Mouse (Mus musculus): ENCODE results near the gene 2210011C24Rik. TPM values are rescaled to one million over a fixed set of nuclear protein-coding genes. Genes with fewer than 3 reads are reported as not detected.
"Not testable (repeated sequence)": the region's sequence is repeated elsewhere in the genome, so short reads cannot be mapped to it uniquely, and the experiment has no call there.

The 2210011C24Rik gene
- total RNA-seq, 2 experiments from 2014 or later: 0.51 TPM; not detected in 1

DNA sequence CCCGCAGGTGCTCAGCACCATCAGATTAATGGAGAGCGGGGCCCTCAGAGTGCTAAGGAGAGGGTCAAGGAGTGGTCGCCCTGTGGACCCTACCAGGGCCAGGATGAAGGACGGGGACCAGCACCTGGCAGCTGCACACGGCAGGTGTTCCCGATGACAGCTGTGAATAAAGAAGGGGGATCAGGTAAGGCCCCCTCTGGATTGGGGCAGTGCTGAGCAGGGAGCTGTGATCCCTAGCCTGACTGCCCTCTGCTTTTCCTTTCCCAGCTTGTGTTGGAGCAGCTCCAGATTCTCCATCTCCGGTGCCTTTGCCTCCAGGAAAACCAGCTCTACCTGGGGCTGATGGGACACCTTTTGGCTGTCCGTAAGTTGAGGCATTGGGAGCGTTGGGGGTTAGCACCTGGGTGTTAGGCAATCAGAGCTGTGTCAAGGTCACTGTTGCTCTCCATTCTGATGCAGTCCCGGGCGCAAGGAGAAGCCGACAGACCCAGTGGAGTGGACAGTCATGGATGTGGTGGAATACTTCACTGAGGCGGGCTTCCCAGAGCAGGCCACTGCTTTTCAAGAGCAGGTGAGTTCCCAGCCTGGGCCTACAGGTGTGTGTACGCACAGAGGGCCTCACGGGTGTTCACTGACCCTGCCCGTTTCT is 12.8 kb downstream of the 2210011C24Rik start:
- no peak for DNase-seq (ENCODE audit: extremely low spot score in 1 of 2, low spot score in 2 of 2)
- intact Hi-C loops (cut with DNase I): no loop called here

DNA sequence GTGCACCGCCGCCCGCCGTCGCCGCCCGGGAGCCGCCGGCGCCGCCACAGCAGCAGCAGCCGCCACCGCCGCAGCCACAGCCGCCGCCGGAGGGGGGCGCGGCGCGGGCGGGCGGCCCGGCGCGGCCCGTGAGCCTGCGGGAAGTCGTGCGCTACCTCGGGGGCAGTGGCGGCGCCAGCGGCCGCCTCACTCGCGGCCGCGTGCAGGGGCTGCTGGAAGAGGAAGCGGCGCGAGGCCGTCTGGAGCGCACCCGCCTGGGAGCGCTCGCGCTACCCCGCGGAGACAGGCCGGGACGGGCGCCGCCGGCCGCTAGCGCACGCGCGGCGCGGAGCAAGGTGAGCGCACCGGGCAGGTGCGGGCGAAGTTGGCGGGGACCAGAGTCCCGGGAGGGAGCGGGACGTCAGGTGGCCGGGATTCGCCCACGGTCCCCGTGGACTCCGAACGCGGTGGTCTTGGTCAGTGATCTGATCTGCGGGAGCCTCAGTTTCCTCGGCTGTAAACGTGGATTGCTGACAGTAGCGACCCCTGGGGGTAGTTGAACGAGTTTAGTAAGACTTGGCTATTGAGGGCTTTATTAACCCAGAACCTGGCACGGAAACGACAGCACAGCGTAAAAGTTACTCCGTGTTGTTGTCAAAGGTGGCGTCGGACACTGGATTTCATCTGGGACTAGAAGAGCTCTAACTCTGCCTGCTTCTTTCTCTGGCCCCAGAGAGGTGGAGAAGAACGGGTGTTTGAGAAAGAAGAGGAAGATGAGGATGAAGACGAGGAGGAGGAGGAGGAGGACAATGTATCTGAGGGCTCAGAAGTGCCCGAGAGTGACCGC is 13.5 kb downstream of the 2210011C24Rik start:
- intact Hi-C loops (cut with DNase I): no loop called here

DNA sequence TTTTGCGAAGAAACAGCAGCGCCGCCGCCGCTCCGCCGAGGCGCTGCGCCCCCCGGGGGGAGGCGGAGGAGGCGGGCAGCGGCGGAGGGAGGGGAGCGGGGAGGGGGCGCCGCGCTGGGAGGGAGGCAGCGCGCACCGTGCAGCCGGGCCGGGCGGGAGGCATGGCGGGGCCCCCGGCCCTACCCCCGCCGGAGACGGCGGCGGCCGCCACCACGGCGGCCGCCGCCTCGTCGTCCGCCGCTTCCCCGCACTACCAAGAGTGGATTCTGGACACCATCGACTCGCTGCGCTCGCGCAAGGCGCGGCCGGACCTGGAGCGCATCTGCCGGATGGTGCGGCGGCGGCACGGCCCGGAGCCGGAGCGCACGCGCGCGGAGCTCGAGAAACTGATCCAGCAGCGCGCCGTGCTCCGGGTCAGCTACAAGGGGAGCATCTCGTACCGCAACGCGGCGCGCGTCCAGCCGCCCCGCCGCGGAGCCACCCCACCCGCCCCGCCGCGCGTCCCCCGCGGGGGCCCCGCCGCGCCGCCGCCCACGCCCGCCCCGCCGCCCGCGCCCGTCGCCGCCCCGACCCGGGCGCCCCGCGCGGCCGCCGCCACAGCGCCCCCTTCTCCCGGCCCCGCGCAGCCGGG is 14.3 kb downstream of the 2210011C24Rik start, which contains the start of gene Samd1:
TSS of gene Samd1 (plus strand) at position 162 of the 631 bp plus-strand sequence.
- peak in 1 of 2 experiments; percentile 78 for DNase-seq (ENCODE audit: extremely low spot score in 1 of 2, low spot score in 2 of 2)
- intact Hi-C loops (cut with DNase I): no loop called here

More for the DNA sequence above, 13.5 kb downstream of the 2210011C24Rik start:
- DNase-seq (ENCODE audit: extremely low spot score in 1 of 2, low spot score in 2 of 2): peak in 1 of 2 experiments; percentile 74

DNA sequence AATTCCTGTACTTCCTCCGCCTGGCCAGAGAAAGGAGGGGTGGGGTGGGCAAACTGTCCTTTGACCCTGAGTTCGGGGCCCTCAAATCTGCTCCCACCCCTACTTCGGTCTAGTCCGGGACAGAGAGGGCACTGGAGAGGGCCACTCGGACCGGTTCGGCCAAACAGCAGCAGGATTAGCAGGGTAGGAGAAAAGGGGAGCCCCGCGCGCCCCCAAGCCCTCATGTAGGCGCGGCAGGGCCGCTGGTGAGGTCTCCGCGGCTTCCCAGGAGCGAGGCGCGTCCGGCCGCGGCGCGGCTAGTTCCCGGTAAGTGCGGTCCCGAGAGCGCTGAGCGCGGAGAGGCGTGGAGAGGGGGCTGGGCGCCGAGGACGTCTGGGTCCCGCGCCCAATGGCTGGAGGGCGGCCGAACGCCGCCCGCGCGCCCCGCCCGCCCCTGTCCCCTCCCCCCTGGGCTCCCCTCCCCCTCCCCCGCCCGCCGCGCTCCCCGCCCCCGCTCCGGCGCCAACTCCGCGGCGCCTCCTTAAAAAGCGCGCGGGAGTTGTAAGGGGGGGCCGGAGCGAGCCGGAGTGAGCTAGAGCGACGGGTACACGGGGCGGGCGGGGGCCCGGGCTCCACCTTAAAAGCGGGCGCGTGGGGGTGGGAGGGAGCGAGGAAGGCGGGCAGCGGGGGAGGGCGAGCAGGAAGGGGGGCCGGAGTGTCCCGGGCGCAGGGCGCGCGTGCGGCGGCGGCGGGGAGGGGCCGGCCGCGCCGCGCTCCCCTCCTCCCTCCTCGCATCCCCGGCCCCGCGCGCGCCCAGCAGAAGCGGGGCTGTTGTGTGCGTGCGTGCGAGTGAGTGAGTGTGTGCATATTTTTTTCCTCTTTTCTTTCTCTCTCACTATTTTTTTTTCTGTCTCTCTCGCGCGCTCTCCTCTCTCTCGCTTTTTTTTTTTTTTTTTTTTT is 15.1 kb downstream of the 2210011C24Rik start:
- peak; percentile 66 to 95 for DNase-seq (ENCODE audit: extremely low spot score in 1 of 2, low spot score in 2 of 2)
- intact Hi-C loops (cut with DNase I): no loop called here

DNA sequence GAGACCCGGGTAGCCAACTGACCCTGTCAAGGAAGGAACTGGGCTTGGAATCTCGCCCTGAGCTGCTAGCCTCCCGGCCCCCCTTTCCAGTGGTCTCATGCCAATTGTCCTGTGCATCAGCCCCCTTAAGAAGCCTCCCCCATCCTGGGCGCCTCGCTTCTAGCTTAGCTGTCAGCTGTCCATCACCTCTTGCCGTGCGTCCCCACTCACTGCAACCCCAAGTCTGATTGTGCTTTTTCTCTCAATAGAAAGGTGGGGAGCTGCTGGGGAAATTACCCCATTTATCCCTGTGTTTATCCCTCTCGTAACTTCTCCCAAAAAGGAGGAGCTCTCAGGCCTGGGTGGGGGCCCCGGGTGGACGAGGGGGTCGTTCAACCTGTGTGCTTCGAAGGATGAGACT is 16.0 kb downstream of the 2210011C24Rik start:
- DNase-seq (ENCODE audit: extremely low spot score in 1 of 2, low spot score in 2 of 2): peak in 1 of 2 experiments; percentile 42
- intact Hi-C loops (cut with DNase I): no loop called here

DNA sequence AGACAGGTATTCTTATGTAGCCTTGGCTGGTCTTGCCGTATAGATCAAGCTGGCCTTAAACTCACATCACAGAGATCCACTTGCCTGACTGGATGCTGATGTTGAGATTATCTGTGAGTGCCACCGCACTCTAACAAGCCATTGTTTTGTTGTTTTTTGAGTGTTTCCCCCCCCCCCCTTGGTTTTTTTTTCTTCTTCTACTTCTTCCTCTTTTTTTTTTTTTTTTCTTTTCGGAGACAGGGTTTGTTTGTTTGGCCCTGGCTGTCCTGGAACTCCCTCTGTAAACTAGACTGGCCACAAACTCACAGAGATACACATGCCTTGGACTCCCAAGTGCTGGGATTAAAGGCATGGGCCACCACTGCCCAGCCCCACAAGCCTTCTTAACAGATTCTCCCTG is 17.9 kb downstream of the 2210011C24Rik start:
- intact Hi-C loops (cut with DNase I): no loop called here
- no peak for DNase-seq (ENCODE audit: extremely low spot score in 1 of 2, low spot score in 2 of 2)

DNA sequence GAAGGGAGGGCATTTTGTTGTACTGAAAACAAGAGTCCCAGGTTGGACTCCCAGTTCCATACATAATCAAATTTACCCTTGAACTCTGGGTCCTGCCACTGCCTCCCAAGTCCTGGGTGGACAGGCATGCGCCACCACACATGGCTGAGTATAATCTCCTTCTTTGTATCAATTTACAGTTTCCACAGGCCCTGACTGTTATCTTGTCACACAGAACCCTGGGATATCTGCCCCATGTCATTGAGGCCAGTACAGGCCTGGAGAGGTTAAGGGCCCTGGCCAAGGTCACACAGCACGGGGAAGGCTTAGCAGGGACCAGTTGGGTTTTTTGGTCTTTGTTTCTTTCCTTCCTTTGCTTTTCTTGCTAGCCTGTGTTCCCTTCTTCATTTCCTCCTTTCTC is 19.5 kb downstream of the 2210011C24Rik start:
- DNase-seq (ENCODE audit: extremely low spot score in 1 of 2, low spot score in 2 of 2): no peak
- intact Hi-C loops (cut with DNase I): no loop called here

DNA sequence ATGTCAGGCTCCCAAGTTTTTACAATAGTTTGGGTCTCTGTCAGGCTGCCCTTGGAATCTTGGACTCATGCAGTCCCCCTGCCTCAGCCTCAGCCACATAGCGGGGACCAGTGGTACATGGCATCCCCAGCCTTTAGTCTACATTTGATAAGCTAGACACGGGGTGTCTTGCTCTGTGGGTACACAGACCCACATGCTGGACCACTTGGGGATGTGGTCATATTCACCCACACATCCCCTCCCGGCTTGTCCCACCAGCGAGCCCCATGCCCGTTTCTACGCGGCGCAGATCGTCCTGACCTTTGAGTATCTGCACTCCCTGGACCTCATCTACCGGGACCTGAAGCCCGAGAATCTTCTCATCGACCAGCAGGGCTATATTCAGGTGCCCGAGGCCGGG is 21.8 kb downstream of the 2210011C24Rik start:
- no peak for DNase-seq (ENCODE audit: extremely low spot score in 1 of 2, low spot score in 2 of 2)
- intact Hi-C loops (cut with DNase I): no loop called here

DNA sequence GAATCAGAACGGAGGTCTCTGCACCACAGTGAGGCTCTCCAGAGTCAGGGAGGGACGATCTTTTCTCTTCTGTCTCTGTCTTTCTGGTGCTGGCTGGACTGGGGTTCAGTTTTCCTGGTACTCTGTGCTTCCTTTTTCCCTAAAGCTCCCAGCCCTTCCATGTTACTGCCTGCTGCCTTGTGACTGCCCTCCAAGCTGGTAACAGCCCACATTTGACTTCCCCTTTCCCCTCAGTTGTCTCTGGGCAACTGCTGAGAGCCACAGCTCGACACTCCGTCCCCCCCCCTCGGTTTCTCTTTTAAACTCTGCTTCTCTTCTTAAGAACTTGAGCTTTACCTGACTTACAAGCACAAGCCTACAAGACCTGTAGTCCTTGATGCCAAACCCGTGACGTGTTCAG is 22.7 kb downstream of the 2210011C24Rik start:
- intact Hi-C loops (cut with DNase I): no loop called here
- no peak for DNase-seq (ENCODE audit: extremely low spot score in 1 of 2, low spot score in 2 of 2)

DNA sequence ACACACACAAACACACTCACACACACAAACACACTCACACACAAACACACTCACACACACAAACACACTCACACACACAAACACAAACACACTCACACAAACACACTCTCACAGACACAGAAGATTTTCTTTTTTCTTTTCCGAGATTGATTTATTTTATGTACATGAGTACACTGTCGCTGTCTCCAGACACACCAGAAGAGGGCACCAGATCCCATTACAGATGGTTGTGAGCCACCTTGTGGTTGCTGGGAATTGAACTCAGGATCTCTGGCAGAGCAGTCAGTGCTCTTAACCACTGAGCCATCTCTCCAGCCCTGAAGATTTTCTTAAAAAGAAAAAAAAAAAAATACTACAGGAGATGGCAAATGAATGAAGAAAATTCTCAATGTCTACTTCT is 28.7 kb downstream of the 2210011C24Rik start:
- intact Hi-C loops (cut with DNase I); DNase-seq (ENCODE audit: extremely low spot score in 1 of 2, low spot score in 2 of 2): not testable (repeated sequence)

DNA sequence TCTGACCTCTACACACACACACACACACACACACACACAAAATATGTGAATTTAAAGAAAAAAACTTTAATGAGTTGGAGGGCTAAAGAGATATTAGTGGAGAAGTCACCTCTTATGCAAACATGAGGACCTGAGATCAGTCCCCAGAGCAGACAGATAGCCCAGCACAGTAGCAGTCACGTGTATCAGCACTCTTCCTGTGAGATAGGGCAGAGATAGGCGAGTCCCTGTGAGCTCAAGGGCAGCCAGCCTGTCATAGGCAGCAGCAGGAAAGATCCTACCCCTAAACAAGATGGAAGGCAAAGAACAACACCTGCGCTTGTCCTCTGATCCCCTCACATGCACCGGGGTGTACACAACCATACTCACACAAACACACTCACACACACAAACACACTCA is 29.5 kb downstream of the 2210011C24Rik start:
- no peak for DNase-seq (ENCODE audit: extremely low spot score in 1 of 2, low spot score in 2 of 2)
- intact Hi-C loops (cut with DNase I): no loop called here

DNA sequence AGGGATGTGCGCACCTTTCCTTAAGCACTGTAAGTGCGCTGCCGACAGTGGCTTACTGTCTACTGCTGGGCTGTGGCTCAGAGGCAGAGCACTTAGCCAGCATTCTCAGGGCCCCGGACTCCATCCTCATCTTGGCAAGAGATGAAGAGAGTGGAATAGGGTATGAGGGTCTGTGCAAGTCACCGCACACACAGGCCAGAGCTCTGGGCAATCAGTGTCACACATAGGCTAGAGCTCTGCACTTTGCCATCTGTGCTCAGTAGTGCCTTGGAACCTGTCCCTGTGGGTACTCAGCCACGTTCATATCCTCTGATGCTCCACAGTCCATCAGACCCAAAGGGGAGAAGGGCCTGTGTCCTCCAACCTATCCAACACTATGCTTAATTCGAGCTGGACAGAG is 30.4 kb downstream of the 2210011C24Rik start:
- DNase-seq (ENCODE audit: extremely low spot score in 1 of 2, low spot score in 2 of 2): no peak
- intact Hi-C loops (cut with DNase I): no loop called here

DNA sequence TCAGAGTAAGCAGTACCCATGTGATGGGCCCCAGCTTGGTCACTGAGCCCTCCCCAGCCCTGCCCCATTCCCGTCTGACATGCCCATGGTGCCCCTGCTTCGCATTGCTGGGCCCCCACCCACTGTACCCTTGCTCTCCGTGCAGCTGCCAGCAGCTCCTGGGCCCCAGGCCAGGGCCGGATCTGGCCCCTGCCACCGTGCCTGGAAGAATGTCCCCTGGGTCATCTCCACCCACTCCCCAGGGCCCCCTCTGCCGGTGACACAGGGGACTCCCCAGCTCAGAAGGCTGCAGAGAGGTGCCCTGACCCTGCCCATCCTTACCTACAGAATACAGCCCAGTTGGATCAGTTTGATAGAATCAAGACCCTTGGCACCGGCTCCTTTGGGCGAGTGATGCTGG is 31.1 kb downstream of the 2210011C24Rik start:
- DNase-seq (ENCODE audit: extremely low spot score in 1 of 2, low spot score in 2 of 2): peak in 1 of 2 experiments; percentile 36
- intact Hi-C loops (cut with DNase I): no loop called here

DNA sequence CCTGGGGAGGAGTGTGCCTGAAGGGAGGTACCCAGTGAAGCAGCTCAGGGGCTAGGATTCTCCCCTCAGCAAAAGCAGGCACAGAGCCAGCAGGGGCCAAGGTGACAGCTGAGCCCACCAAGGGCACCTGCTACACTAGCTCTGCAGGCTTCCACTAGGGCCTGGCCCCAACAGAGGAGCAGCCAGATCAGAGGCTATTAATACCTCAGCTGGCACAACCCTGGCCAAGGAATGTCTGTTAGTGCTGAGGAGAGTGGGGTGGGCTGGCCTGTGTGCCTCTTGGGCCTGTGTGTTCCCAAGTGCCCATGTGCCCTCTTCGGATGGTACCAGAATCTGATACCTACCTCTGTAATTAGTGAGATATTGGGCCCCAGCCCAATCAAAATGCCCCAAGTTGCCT is 31.7 kb downstream of the 2210011C24Rik start:
- DNase-seq (ENCODE audit: extremely low spot score in 1 of 2, low spot score in 2 of 2): peak in 1 of 2 experiments; percentile 24
- intact Hi-C loops (cut with DNase I): no loop called here

DNA sequence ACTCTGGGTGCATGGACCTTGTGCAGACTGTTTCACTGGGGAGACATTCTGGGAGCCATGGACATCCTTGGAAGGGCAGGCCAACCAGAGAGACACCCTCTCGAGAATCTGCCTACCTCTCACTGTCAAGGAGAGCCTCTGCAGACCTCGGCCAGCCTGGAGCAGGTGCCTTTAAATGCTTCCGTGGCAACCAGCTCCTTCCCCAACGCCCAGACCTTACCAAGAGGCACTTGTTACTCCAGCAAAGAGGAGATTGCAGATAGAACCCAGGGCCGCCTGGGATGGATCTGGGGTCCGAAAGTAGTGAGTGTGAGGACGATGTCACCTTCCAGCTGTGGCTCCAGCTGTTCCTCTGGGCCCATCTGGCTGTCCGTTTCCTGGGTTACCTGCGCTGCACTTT is 33.8 kb downstream of the 2210011C24Rik start:
- intact Hi-C loops (cut with DNase I): no loop called here
- DNase-seq (ENCODE audit: extremely low spot score in 1 of 2, low spot score in 2 of 2): no peak

DNA sequence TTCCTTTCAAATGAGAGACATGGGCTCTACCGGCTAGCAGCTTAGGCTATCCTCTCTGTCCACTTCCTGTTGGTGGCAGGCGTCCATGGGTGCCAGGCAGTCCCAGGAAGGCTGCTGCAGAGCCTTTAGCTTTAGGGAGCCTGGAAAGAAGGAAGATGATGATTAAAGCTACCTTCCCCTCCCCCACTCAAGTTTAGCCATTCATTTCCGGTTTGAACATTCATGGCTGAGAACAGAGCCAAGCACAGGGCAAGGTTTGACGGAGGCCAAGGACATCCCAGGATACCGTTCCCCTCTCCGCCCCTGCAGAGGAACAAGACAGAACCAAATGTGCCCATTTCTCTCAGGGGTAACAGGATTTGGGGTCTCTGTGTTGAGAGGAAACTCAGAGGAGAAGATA is 34.3 kb downstream of the 2210011C24Rik start:
- intact Hi-C loops (cut with DNase I): no loop called here

DNA sequence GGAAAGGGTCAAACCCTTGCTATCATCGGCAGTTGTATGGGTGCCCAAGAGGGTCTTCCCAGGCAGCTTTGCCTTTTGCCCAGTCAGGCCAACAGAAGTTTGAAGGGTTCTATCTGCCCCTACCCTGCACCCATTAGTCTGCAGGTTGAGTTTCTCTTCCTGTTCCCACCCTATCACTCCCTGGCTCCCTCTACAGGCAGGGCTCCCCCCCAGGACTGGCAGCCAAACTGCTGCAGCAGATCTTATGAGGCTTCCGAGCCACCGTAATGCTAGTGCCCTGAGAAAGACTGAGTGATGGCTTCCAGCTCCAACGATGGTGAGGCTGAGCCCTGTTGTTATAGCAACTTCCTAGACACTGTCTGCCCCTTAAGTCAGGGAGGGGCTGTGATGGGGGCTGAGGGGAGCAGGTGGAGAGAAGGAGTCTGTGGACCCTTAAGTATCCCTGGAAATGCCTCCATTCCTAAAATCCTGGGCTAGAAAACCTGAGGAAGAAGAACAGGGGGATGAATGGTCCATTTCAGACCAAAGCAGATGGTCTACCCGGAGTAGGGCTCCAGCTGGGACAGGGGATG is 35.1 kb downstream of the 2210011C24Rik start:
- intact Hi-C loops (cut with DNase I): no loop called here
- DNase-seq (ENCODE audit: extremely low spot score in 1 of 2, low spot score in 2 of 2): peak in 1 of 2 experiments; percentile 40

More for the DNA sequence above, 34.3 kb downstream of the 2210011C24Rik start:
- DNase-seq (ENCODE audit: extremely low spot score in 1 of 2, low spot score in 2 of 2): peak in 1 of 2 experiments; percentile 27

DNA sequence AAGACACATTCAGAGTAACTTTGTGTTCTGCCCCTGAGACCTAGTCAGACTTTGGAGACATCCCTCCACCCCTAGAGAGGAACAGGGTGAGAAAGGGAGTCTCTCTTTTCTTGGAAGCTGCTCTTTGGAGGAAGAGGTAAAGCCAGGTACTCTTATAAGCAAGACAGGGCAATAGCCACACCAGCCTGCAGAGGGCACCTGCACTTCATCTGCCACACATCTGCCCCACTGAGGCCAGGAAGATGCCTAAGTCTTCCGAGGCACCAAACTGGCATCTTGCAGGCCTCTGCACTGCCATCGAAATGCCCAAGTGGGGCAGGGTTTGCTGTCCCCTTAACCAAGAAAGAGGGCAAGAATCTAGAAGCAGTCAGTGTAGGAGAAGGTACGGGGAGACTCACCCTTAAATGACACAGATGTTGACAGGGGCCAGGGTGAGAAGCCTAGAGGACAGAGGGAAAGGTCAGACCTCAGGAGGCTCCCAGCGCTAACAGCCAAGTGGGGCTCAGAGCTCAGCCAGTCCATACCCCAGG is 35.8 kb downstream of the 2210011C24Rik start:
- DNase-seq (ENCODE audit: extremely low spot score in 1 of 2, low spot score in 2 of 2): no peak
- intact Hi-C loops (cut with DNase I): no loop called here
